Mouse (Mus musculus): ENCODE results near the gene Cbx5.

DNA sequence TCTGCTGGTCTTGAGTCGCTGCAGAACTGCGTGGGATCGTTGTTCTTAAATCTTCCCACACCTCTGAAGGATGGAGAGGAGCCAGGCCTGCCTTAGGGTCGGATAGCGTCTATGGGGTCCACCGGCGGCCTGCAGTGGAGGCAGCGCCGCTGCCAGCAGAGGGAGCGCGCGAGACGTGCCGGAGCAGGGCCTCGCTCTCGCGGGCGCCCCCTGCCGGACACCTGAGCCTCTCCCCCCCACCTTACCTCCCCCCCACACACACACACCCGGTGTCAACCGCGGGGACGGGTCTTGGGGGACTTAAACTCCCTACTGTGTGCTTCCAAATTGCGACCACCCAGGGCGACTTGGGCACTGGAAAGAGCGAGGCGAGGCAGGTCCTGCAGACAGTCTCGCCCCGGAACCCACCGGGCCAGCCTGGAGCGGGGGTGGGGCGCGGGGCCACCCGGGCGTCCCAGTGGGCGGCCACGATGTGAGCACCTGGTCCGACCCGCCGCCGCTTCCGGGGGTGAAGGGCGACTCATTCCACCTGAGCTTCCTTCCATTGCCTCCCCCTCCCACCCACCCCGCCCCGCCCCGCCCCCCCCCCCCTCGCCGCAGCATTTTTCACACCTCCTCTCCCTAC is 57.3 kb downstream of the Cbx5 start:
- TF ChIP-seq POLR2A (IDR thresholded peaks at IDR 0.05; ENCODE audit: borderline replicate concordance, insufficient read depth, low read length) = no peak
- TF ChIP-seq CTCF (IDR thresholded peaks at IDR 0.05; ENCODE audit: borderline replicate concordance, insufficient read depth, low read depth, low read length) = peak; percentile 95
